Mouse (Mus musculus): ENCODE results near the gene Lrriq3.

Gene Lrriq3

GRCm38 (mm10) chr3:155093116-155093956 is at the start of gene Lrriq3, which contains the start of gene Fpgt:
Lrriq3 (plus strand) TSS chr3:155093434.
Fpgt (minus strand) TSS chr3:155093403.
- peak; percentile 74 to 81 for DNase-seq

GRCm38 (mm10) chr3:155052021-155052420 is 41.2 kb upstream of the Lrriq3 start:
- no peak for DNase-seq

- DNase-seq: no peak
Observed at GRCm38 (mm10) chr3:155053189-155053588, 40.0 kb upstream of the Lrriq3 start.

- no peak for DNase-seq
Observed at GRCm38 (mm10) chr3:155055231-155055916, 37.9 kb upstream of the Lrriq3 start, which contains the start of gene Tnni3k. Tnni3k (minus strand) TSS chr3:155055407.

GRCm38 (mm10) chr3:155056606-155057005 is 36.6 kb upstream of the Lrriq3 start:
- no peak for DNase-seq

GRCm38 (mm10) chr3:155057566-155057965 is 35.7 kb upstream of the Lrriq3 start:
- no peak for DNase-seq

GRCm38 (mm10) chr3:155058800-155059448 is 34.3 kb upstream of the Lrriq3 start:
- DNase-seq: no peak

GRCm38 (mm10) chr3:155059449-155059822 is 33.8 kb upstream of the Lrriq3 start:
- no peak for DNase-seq

GRCm38 (mm10) chr3:155077908-155078307 is 15.3 kb upstream of the Lrriq3 start:
- DNase-seq: no peak

- DNase-seq: no peak
Observed at GRCm38 (mm10) chr3:155092081-155092480, 1.2 kb upstream of the Lrriq3 start.

GRCm38 (mm10) chr3:155099266-155099665 is 6.0 kb downstream of the Lrriq3 start:
- no peak for DNase-seq

GRCm38 (mm10) chr3:155105957-155106356 is 12.7 kb downstream of the Lrriq3 start:
- DNase-seq: no peak

- no peak for DNase-seq
Observed at GRCm38 (mm10) chr3:155137737-155138136, 44.5 kb downstream of the Lrriq3 start.

GRCm38 (mm10) chr3:155141047-155141446 is 47.8 kb downstream of the Lrriq3 start:
- DNase-seq: no peak

- DNase-seq: no peak
Observed at GRCm38 (mm10) chr3:155144368-155144767, 51.1 kb downstream of the Lrriq3 start.

- no peak for DNase-seq
Observed at GRCm38 (mm10) chr3:155161842-155162241, 68.6 kb downstream of the Lrriq3 start.

GRCm38 (mm10) chr3:155180303-155180902 is 87.2 kb downstream of the Lrriq3 start:
- DNase-seq: no peak

- DNase-seq: no peak
Observed at GRCm38 (mm10) chr3:155186456-155186855, 93.2 kb downstream of the Lrriq3 start.

- DNase-seq: no peak
Observed at GRCm38 (mm10) chr3:155188857-155189256, 95.6 kb downstream of the Lrriq3 start.

GRCm38 (mm10) chr3:155234919-155235318 is 141.7 kb downstream of the Lrriq3 start:
- DNase-seq: no peak

- no peak for DNase-seq
Observed at GRCm38 (mm10) chr3:155235502-155235901, 142.3 kb downstream of the Lrriq3 start.
